Mouse (Mus musculus): ENCODE results near the gene Fnip1.

Fnip1 gene

GRCm38 (mm10) chr11:54464557-54465244, 26.7 kb downstream of the Fnip1 start:
- DNase-seq: no peak

DNA sequence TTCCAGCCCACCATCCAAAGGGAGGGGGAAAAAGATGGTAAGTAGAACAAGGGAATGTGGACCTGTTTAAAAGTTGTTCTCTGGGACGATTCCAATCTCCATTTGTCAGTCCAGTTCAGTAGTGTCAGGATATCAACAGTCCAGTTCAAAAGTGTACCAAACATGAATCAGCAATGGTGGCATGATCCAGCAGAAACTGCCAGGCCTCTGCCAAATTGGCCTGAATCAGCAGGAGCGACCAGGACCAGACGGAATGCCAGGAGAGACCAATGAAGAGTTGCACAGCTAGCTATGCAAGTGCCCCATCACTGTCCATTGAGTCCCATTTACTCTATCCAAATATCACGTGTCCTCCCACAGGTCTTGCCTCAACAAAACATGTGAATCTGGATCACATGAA, 34.2 kb downstream of the Fnip1 start:
- DNase-seq: no peak

DNA sequence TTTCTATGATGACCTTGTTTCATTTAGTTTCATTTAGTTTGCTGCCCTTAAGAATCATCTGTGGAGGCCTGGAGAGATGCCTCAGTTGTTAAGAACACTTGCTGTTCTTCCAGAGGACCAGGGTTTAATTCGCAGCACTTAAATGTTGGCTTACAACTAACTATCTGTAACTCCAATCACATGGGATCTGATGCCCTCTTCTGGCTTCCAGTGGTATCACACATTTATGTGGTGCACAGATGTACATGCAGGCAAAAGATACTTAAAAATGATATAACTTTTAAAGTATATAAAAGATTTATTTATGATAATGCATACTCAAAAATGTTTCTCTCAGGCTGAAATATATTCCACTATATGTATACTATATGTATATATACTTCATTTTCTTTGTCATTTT, 40.4 kb downstream of the Fnip1 start:
- DNase-seq: no peak

DNA sequence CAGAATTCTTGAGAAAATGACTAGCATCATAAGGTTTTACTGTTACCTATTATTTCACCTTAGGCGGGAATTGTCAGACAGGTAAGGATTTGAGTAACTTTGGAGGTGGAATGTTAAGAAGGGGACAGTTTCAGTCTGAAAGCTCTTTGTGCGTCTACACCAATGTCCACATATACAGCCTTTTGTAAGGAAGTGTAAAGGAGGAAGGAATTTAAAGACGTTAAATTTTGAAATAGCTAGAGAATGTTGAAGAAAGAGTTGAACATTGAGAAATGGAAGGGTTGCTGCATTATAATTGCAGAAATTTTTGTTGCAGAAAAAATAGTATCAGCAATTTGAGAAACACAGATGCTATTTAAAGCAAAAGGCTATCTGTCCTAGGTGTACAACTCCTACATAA, 48.0 kb downstream of the Fnip1 start:
- DNase-seq: no peak

- no peak for DNase-seq
Observed at GRCm38 (mm10) chr11:54491946-54492558, 54.1 kb downstream of the Fnip1 start.

GRCm38 (mm10) chr11:54492559-54492958, 54.6 kb downstream of the Fnip1 start:
- peak in 1 of 2 experiments; percentile 23 for DNase-seq

DNA sequence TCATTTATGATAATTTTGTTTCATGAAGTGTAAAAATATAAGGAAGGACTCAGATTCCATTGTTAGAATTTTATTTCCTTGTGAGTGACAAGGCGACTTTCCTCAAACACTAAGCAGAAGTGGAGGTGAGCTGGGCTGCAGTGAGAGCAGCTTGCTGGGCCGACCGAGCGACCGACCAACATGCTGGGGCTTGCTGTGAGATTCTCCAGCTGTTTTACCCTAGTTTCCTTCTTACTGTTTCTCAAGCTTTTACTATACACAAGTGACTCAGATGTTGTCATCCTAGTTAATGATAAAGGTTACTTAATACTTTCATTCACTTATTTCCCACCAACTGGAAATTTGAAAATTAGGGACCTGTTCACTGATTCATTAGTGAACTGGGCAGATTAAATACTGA, 61.8 kb downstream of the Fnip1 start:
- DNase-seq: no peak

DNA sequence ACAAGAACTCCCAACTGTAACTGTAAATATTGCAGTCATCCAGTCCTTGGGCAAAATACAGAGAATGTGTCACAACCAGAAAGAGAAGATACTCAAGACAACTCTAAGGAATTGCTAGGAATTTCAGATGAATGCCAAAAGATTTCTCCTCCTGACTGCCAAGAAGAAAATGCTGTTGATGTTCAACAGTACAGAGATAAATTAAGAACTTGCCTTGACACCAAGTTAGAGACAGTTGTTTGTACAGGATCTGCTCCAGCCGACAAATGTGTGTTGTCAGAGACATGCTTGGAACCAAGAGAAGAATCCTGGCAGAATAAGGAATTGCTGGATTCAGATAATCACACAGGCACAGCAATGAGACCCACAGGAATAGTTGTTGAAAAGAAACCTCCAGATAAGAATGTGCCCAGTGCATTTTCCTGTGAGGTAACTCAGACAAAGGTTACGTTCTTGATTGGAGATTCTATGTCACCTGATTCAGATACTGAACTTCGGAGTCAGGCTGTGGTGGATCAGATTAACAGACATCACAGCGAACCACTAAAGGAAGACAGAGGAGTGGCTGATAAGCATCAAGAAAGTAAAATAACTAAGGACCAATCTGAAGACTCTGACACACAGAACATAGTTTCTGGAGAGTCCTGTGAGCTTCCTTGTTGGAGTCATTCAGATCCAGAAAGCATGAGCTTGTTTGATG, 64.7 kb downstream of the Fnip1 start:
- DNase-seq: no peak

- DNase-seq: no peak
Observed at GRCm38 (mm10) chr11:54513584-54513983, 75.6 kb downstream of the Fnip1 start.

DNA sequence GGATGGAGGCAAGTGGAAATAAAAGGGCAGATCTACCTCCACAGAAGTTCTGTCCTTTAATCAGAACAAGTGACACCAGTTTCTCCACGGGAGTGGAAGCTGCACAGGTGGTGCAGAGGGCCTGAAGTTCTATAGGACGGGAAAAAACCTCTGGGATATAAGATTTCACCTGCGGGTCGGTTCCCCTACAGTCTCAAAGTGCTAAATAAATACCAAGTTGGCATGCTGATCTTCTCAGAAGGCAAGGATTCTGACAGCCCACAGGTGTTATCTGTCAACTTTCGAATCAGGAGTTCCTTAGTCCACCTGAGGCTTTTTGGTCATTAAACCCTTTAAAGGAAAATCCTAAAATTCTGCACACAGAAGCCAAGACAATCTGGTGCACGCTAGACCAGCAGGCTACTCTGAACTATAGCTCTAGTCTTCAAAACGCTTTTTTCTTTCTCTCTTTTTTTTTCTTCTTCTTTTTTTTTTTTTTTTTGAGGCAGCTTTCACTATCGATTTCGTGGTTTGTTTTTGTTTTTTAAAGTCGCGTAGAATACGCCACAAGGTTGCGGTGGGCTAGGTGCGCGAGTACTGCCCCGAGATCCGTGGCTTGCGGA, 84.0 kb downstream of the Fnip1 start:
- no peak for DNase-seq

GRCm38 (mm10) chr11:54522529-54523430, 84.8 kb downstream of the Fnip1 start, which contains the start of gene Rapgef6:
Gene Rapgef6, plus strand, starts transcription at chr11:54522847.
- peak; percentile 95 to 98 for DNase-seq

GRCm38 (mm10) chr11:54523431-54524001, 85.5 kb downstream of the Fnip1 start:
- no peak for DNase-seq

- no peak for DNase-seq
Observed at GRCm38 (mm10) chr11:54528002-54528401, 90.0 kb downstream of the Fnip1 start.

DNA sequence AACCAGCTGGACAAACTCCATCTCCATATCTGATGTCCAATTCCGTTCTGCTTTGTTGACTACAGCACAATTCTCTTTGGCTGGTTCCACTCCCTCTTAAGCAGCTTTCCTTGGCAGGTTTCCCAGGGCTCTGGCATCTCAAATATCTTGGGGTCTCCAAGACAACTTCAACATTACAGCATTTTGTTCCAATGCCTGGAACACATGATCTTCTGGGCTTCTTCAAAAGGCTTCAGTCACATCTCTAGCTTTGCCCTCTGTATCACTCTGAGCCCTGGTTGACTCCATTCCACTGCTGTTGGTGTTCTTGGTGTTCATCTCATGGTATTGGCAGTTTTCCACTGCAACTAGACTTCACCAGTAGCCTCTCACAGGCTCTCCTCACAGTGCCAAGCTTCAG, 92.4 kb downstream of the Fnip1 start:
- DNase-seq: no peak

- no peak for DNase-seq
Observed at GRCm38 (mm10) chr11:54530916-54531315, 92.9 kb downstream of the Fnip1 start.

- DNase-seq: no peak
Observed at GRCm38 (mm10) chr11:54533834-54534233, 95.8 kb downstream of the Fnip1 start.

- DNase-seq: peak; percentile 46 to 57
Observed at GRCm38 (mm10) chr11:54534871-54535270, 96.9 kb downstream of the Fnip1 start.

- DNase-seq: no peak
Observed at GRCm38 (mm10) chr11:54539031-54539430, 101.0 kb downstream of the Fnip1 start.

DNA sequence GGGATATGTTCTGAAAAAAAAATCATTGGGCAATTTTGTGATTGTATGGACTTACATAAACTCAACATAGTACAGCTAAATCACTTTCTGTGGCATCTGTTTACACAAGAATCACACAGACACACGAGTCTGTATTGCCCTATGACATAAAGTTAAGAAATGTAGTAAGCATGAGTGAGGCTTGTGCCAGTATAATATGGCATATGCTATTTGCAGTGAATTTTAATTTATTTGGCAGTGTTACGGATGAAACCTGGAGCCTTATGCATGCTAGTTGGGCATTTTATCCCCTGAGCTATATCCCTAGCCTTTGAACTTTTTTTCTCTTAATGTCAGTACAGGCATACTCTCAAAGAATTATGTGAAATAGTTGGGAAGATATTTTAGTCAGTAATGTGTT, 101.5 kb downstream of the Fnip1 start:
- DNase-seq: no peak

GRCm38 (mm10) chr11:54540328-54540727, 102.3 kb downstream of the Fnip1 start:
- DNase-seq: no peak

GRCm38 (mm10) chr11:54542414-54542813, 104.4 kb downstream of the Fnip1 start:
- no peak for DNase-seq

DNA sequence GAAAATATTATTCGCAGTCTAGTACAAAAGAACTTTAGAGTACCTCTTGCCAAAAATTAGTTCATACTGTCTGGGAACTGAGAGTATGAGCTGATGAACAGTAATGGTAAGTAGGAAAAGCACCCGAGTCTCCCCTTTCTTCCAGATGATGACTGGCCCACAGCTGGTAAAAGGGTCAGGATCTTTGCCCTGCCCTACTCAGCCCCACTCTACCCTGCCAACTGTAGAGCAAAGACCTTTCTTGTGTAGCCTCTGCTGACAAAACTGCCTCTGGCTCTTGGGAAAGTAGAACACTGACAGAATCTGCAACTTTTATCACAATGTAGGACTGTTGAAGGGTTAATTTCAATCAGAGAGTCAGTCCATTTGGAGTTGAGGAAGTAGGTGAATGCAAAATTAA, 117.0 kb downstream of the Fnip1 start:
- no peak for DNase-seq
